Mouse (Mus musculus): ENCODE results near the gene Dpm1. TPM values are rescaled to one million over a fixed set of nuclear protein-coding genes. Genes with fewer than 3 reads are reported as not detected.

The Dpm1 gene
- total RNA-seq, 2 experiments from 2014 or later, result 53.0 to 66.3 TPM

DNA sequence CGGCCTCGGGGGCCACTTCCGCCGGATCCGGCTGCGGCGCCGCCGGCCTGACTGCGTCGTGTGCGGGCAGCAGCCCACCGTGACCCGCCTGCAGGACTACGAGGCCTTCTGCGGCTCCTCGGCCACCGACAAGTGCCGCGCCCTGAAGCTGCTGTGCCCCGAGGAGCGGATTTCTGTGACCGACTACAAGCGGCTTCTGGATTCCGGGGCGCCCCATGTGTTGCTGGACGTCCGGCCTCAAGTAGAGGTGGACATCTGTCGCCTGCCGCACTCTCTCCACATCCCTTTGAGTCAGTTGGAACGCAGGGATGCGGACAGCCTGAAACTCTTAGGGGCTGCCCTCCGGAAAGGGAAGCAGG is 1.1 kb upstream of the Dpm1 start:
- intact Hi-C loops (cut with DNase I), result no loop called here
- no peak for DNase-seq (ENCODE audit: low spot score in 2 of 2)

DNA sequence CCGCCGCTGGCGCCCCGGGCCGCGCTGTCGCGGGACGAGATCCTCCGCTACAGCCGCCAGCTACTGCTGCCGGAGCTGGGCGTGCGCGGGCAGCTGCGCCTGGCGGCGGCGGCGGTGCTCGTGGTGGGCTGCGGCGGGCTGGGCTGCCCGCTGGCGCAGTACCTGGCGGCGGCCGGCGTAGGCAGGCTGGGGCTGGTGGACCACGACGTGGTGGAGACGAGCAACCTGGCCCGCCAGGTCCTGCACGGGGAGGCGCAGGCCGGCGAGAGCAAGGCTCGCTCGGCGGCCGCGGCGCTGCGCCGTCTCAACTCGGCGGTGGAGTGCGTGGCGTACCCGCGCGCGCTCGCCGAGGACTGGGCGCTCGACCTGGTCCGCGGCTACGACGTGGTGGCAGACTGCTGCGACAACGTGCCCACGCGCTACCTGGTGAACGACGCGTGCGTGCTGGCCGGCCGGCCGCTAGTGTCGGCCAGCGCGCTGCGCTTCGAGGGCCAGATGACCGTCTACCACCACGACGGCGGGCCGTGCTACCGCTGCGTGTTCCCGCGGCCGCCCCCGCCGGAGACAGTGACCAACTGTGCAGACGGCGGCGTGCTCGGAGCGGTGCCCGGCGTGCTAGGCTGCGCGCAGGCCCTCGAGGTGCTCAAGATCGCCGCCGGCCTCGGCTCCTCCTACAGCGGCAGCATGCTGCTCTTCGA is 531 bp upstream of the Dpm1 start:
- peak in 1 of 2 experiments; percentile 42 for DNase-seq (ENCODE audit: low spot score in 2 of 2)
- intact Hi-C loops (cut with DNase I), result no loop called here

DNA sequence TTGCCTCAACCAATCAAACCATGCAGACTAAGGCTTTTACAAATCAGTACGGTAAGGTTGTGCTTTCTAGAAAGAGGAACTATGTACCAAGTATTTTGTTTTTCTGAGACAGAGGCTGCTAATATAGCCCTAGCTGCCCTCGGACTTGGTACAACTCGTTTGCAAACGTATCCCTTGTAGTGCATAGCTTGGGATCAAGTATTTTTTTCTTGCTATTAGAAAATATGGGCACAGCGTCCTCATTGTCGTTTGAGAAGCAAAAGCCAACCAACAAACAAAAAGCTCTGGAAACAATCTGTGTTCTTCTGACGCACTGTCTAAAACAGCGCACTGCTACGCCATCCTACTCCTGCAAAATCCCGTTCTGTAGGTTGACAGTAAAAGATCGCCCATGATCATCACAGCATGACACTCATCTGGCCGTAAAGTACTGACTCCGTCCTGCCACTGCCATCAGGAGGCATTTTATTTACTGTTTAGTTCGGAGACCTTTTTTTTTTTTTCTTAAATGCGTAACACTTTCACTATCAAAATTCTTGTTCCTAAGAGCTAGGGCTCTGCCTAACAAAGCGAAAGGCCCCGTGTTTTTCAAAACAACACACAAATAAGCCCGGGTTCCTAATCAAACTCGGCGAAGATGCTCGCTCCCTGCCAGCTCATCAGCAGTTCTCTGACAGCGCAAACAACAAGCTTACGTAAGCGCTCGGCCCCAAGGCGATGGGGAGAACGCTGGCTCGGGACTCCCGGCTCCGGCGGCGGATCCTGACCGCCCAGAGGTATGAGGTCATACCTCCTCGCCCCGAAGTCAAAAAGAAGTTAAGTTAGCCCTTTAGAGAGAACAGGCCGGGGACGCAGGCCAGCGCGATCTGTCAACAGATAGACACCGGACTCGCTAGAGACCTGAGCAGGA is 1.0 kb downstream of the Dpm1 start:
- intact Hi-C loops (cut with DNase I), result no loop called here
- peak; percentile 36 to 38 for DNase-seq (ENCODE audit: low spot score in 2 of 2)

DNA sequence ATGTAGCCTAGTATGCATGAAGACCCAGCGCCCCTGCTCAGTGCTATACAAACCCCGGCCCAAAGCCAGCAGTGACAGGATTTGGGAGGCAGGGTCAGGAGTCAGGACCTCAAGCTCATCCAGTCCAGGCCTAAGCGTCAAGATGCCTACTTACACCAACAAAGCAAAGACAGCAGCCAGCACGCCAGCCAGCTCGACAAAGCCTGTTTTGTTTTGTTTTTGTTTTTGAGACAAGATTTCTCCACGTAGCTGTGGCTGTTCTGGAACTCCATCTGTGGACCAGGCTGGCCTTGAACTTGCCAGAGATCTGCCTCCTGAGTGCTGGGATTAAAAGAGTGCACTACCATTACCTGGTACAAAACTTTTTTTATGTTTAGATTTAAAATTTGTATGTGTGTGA is 7.1 kb downstream of the Dpm1 start:
- intact Hi-C loops (cut with DNase I), result no loop called here
- no peak for DNase-seq (ENCODE audit: low spot score in 2 of 2)

DNA sequence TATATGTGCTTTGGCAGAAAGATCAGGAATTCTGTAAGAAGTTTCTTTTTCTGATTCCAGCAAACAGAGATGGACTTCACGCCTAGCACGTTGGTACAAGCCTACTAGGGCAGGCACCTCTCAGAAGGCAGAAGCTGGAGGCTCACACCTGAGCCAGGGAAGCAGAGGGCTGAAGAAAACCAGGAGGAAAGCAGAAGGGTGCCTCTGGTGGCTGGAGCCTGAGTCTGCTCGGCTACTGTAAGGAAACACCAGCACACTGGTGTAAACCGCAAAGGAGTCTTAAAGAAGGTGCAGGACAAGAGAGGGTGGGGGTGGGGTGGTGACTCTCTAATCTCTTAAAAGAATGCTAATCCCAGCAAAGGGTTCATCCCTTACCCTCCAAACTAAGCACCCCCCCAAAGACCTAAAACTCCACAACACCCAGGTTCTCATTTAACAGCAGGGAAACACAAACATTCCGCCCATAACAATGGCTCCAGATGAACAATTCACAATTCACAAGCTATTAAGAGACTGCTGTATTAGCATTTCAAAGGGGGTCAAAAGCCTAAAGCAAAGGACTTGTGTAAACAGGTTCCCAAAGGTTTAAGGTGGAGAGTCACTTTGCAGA is 16.5 kb downstream of the Dpm1 start:
- intact Hi-C loops (cut with DNase I), result no loop called here
- no peak for DNase-seq (ENCODE audit: low spot score in 2 of 2)

DNA sequence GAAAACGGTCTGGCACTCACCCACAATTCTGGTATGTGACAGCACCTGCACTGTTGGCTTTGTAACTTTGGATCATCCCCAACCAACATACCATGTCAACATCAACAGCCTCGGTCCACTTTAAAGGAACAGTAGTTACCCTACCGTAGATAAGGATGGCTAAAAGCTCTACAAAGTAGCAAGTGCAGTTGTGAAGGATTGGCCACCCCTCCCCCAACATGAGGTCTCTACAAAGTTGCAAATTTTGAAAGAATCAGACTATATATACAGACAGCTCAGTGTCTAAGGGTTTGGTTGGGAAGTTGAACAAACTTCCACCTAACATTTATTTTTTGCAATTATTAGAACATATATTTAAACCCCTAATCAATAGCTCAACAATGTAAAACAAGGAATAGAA is 22.5 kb downstream of the Dpm1 start:
- no peak for DNase-seq (ENCODE audit: low spot score in 2 of 2)
- intact Hi-C loops (cut with DNase I), result loop anchor here (2.0 kb wide), 1 partner anchor 79 kb away; no protein-coding TSS in a partner anchor

DNA sequence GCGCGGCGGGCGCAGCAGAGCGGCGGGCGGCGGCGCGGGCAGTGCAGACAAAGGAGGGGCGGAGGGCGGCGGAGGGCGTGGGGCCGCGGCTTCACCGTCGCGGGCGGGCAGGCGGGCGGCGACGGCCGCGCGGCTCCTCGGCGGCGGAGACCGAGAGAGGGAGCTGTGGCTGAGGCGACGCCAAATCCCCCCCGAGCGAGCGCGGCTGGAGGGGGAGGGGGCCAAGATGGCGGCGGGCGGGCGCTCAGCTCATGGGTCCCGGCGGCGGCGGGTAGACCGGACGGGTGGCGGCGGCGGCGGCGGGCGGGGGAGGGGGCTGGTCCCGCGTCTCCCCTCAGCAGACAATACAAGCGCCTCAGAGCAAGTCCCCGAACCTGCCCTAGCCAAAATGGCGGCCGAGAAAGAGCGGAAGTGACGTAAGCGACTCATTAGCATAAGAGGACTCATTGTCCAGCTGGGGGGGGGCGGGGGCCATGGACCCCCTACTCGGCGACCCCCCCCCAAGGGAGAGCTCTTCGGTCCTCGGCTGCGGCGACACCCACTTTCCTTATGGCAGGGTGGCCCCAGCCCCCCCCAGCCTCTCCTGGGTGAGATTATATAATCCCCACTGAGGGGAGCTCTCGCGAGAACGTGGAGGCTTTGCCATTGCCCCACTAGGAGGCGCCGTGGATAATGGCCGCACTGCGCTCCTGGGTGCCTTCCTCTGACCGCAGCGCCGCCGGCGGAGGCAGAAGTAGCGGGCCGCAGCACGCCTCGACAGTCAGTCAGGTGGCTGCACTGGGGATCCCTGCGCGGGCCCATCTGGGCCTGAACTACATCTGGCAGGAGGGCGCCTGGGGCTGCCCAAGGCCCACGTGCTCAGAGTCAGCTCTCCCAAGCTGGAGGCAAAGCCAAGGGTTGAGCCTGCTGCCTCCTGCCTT is 23.4 kb downstream of the Dpm1 start, which contains the start of gene Adnp:
Adnp (minus strand) TSS at position 388 of the 920 bp plus-strand sequence.
- peak; percentile 95 to 98 for DNase-seq (ENCODE audit: low spot score in 2 of 2)
- intact Hi-C loops (cut with DNase I), result loop anchor here (2.0 kb wide), 1 partner anchor 78 kb away; no protein-coding TSS in a partner anchor

DNA sequence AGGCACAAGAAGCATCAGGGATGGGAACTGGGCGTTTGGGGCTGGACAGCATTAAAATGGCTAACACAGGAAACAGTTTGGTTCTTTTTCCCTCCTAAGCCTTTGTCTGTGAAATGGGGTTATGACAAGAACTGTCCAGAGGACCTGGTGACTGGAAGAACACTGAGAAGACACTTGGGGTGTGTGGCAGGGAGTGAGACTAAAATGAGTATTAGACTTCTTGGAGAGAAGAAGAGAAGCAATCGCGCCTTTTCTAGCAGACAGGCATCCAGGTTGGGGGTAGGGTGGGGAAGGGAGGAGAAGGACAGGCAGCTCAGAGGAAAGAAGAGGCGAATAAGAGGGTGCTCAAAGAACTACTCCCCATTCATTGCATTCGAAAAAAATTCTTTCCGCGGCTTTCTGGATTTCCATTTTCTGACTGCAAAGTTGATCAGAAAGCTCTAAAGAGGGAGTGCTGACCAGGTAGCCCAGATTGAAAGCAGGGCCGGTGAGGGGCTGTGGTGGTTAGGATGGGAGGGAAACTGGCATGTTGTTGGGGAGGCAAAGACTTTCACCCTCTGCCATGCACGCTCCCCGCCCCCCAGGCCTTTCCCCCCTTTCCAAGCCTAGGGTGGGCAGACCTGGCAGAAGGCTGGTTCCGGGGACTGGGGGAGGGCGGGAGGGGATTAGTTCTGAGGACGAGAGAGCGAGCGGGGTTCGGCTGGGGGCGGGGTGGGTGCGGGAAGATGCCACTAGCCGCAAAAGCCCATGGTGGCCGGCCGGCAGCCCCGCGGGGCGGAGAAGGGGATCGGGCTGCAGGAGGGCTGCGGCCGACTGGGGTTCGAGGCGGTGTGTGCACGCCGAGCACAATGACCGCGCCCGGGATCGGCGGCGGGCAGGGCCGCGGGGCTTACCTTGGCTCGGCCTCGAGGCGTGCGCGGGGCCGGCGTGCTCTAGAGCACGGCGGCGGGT is 24.4 kb downstream of the Dpm1 start:
- DNase-seq (ENCODE audit: low spot score in 2 of 2), result peak in 1 of 2 experiments; percentile 16
- intact Hi-C loops (cut with DNase I), result loop anchor here (2.0 kb wide), 2 partner anchors 77 to 89 kb away; no protein-coding TSS in a partner anchor

DNA sequence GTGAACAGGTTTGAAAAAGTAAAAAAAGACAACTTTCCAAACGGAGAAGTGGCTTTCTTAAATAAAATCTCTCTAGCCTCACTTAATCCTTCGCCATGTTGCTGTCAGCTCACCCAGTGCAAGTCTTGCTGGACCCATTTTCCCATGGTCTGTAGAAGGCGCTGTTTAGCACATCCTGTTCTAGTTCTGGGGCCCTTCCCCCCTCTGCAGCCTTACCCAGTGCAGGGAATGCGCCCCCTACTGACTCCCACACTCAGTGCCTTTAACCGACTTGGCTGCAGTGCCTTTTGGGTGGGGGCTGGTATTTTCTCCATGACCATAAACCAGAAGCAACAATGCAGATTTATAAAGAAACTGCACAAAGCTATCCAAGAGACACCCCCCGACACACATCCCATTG is 25.1 kb downstream of the Dpm1 start:
- peak; percentile 92 to 97 for DNase-seq (ENCODE audit: low spot score in 2 of 2)
- intact Hi-C loops (cut with DNase I), result loop anchor here (2.0 kb wide), 1 partner anchor 88 kb away; no protein-coding TSS in a partner anchor

DNA sequence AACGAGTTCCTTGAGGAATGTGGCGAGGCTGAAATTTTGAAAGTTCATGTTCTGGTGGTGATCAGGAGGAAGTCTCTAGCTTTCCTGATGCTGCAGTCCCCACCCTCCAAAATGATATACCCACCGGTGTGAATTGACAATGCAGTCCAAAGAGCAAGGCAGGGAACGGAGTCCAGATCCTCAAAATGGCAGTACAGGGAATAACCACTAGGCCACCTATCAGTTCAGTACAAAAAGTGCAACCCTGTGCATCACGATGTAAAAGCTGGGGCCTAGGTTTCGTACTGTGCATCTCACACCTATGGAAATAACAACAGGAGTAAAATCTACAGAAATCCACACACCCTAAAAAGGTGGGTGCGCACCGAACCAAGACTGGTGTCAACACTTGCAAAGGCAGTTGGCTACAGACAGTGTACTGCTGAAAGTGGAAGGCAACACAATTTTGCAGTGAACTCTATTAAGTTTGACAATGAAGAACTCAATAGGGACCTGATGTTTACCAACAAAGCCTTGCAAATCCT is 25.9 kb downstream of the Dpm1 start:
- intact Hi-C loops (cut with DNase I), result loop anchor here (2.0 kb wide), 1 partner anchor 88 kb away; no protein-coding TSS in a partner anchor

DNA sequence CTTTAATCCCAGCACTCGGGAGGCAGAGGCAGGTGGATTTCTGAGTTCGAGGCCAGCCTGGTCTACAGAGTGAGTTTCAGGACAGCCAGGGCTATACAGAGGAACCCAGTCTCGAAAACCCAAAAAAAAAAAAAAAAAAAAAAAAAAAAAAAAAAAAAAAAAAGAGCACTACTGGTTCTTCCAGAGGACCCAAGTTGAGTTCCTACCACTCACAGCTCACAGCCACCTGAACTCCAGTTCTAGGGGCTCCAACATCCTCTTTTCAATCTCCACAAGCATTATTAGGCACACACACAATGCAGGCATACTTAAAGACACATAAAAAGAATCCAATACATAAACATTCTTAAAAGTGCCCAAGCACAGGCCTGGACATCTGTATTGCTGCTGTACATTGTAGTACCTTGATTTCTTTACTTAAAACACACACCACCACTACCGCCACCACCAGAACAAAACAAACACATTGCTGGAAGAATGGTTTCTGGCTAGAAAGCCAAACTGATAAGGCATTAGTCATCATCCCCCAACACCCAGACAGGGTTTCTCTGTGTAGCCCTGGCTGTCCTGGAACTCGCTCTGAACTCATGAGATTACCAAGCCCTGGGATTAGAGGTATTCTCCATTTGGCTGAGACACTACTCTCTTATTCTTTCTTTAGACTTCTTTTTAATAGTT is 30.2 kb downstream of the Dpm1 start:
- intact Hi-C loops (cut with DNase I), result no loop called here
- no peak for DNase-seq (ENCODE audit: low spot score in 2 of 2)

More for the DNA sequence above, 25.9 kb downstream of the Dpm1 start:
- no peak for DNase-seq (ENCODE audit: low spot score in 2 of 2)

DNA sequence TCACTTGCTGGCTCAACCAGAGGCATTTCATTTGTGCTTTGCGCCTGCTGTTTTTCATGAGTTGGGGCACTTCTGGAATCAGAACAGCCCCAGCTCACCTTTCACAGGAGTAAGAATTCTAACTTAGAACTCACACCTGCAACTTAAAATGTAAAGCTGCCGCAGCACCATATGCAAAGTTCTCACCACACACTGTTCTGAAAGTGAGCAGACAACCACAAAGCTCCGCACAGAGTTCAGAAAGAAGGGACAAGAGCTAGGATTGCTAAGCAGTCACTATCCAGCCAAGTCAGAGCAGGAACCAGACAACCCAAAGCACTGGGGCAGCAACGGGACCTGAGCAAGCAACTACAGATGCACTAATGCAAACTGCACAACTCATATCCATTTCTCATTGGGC is 30.9 kb downstream of the Dpm1 start:
- no peak for DNase-seq (ENCODE audit: low spot score in 2 of 2)
- intact Hi-C loops (cut with DNase I), result no loop called here

DNA sequence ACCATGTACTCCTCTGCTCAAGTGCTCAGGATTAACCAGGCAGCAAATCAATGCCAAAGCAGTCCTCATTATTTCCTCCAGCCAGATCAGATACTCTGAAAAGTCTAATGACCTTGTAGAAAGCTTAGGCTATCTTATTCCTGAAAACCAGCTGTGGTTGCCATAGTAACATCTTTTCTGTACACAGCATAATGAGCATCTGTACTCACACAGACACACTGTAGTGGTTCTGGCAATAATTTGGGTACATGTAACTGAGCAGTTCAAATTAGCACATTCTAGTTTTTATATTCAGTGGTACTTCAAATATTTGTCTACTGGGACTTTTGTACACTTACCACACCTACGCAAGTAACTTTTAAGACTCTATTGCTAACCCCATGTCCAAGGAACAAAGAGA is 32.0 kb downstream of the Dpm1 start:
- intact Hi-C loops (cut with DNase I), result no loop called here
- DNase-seq (ENCODE audit: low spot score in 2 of 2), result no peak

DNA sequence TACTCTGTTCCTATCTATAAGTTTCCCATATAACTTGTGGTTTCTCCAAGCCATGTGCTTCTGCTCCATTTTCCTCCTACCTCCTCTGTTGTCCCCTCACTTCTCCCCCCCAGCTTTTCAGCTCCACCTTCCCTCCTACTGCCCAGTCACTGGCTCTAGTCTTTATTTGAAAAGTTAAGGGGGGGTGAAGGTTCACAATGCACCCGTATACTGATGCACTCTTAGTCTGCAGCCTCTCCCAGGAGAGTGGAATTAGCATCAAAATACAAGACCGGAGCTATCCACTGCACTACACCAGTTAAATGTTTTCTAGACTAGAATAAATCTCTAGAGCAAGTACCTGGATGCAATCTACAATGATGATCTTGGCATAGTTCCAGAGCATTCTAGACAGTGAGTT is 34.7 kb downstream of the Dpm1 start:
- intact Hi-C loops (cut with DNase I), result no loop called here
- DNase-seq (ENCODE audit: low spot score in 2 of 2), result no peak

DNA sequence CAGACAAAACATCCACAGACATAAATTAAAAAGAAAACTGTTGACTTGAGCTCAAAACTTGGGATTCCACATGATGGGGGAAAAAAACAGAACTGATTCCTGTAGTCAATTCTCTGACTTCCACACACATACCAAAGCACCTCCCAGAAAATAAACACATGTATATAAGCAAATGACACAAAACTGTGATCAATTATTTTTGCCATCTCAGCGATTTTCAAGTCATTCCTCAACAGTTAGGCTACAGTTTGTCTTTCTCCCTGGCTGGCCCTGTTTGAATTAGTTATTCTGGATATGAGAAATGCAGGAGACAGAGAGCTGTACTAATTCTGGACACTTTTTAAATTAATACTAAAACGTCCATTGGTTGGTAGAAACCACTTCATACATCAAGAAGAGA is 36.7 kb downstream of the Dpm1 start:
- DNase-seq (ENCODE audit: low spot score in 2 of 2), result no peak
- intact Hi-C loops (cut with DNase I), result no loop called here

DNA sequence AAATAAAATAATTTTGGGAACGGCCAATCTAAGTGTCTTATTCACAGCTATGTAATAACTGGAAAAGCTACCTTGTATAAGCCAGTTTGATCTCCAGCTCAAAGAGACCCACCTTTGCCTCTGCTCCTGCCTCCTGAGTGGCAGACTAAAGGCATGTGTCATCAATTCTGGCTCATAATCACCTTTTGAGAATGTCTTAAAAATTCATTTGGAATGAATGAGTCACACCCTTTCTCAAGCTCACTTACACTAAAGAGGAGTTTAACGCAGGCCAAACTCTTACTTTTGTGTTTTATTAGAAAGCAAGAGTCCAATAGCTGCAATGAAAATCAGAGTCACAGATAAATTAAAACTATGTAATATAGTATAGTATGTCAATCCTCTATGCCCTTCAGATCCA is 38.5 kb downstream of the Dpm1 start:
- no peak for DNase-seq (ENCODE audit: low spot score in 2 of 2)
- intact Hi-C loops (cut with DNase I), result no loop called here

DNA sequence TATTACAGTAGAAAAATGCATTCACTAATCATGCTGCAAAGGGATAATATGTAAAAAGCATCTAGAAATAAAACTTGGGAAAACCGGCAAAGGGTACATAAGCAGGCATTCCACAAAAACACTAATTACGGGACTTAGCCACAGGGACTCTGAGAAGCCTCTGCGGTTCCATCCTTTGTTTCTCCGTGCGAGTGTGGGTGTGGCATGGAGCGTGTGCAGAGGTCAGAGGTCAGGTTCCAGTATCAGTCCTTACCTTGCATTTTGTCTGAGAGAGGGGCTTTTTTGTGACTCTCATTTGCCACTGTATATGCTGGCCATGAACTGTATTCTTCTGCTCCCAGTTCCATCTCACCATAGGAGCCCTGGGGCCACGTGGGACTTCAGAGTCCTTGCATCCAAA is 54.4 kb downstream of the Dpm1 start:
- intact Hi-C loops (cut with DNase I), result no loop called here
- no peak for DNase-seq (ENCODE audit: low spot score in 2 of 2)
